Mouse (Mus musculus) T-cell, adult 2 months (primary cell): Measurements from ENCODE around the gene Prss42.

Experiments
- DNase-seq: peaks from one replicate; pipeline ENCODE4 v3.0.0; 2022; ENCODE audit warnings: low spot score

Prss42 gene

DNA sequence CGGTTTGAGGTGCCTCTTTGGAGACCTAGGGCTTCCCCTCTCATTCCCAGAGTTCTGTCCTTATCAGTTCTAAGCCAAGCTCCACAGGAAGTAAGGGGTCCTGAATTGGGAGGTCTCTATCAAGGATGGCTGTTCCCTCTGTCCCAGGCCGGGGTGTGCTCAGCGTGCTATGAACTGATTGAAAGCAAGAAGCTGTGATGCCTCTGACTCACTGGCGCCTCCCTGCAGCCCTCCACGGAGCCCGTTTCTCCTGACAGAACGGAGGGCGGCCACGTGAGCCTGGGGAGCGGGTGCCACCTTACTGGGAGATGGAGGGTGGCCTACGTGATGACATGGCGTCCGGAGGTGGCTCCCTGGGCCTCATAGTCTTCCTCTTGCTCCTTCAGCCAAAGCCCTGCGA lies at the start of gene Prss42:
TSS of gene Prss42 (plus strand) at position 301 of the 400 bp plus-strand sequence.
- DNase-seq, result no peak

DNA sequence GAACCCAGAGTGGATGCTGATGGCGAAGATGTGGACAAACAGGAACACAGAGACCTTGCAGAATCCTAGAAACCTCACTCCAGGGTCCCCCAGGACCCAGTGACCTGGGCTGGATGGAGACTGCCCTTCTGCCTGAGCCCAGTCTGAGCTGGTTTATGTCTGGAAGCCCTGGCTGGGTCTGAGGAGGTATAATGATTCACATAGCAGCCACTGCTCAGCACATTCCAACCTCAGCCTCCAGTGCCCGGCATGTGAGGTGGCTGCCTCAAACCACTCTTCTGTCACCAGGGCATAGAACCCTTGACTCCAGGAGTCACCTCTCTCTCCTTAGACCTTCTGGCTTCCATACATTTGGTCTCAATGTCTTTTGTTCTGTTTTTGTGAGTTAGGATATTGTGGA lies 49.5 kb upstream of the Prss42 start:
- no peak for DNase-seq

DNA sequence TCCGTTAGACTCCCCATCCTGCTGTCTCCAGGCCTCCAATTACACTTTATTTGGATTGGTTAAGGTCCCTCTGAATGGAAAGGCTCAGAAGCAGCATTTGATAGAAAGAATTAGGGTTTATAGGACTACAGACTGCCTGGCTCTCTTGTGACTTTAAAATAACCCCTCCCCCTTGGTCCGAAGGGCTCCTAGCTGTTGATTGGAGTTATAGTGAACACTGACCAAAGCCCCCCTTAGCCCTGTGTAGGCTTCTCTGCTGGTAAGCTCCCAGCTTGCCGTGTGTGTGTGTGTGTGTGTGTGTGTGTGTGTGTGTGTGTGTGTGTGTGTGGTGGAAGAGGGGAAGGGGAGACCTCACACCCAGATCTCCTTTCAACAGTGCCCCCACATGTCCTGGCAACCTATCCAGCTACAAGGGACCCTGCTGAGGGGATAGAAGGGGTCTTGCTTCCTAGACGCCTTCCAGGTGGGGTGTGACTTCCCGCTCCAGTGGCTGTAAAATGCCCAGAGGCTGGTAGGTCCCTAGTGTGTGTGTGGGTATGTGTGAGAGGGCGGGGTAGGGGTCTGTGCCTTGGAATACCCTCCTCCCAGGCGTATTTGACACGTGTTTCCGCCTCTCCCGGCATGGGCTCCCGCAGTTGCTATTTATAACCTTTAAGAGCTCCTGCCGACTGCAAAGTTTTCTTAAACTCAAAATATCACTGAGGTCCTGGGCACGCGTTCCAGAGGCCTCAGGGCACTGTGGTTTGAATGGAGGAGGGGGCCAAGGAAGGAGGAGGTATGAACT lies 47.4 kb upstream of the Prss42 start:
- no peak for DNase-seq

DNA sequence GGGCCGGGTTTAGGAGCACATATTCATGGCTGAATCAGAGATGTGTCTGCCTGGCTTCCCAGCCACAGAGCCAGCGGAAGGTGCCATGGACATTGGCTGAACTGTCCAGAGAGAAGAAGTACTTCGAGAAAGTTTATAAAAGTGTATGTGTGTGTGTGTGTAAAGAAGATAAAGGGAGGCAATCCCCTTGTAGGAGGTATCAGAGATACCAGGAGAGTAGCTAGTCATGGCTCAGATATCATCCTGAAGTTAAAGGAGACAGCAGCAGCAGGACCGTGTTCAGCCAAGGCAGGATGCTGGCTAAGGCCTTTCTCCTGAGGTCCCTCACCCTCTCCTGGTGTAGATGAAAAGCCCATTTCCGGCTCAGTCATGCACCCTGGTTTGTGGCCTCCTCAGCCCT lies 46.6 kb upstream of the Prss42 start:
- no peak for DNase-seq

DNA sequence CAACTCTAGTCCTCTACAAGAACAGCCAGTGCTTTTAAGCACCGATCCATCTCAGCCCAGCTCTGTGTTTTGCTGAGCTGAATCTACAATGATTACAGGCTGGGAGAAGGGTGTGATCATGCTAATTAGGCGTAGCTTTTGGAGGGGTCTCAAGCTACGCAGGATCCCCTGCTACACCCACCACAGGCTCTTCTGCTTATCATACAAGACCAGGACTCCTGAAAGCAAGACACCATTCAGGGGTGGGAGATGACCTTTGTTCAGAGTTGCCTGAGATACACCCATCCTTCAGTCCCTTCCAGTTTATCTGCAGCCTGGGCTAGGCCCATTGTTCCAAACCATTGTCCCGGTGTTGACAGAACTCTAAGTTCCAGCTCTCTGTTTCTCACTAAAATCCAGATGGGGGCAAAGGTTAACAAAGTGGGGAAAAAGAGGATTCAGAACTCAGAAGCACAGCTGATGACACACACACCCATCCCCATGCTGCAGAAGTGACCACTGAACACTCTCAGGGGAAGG lies 45.0 kb upstream of the Prss42 start:
- DNase-seq, result no peak

DNA sequence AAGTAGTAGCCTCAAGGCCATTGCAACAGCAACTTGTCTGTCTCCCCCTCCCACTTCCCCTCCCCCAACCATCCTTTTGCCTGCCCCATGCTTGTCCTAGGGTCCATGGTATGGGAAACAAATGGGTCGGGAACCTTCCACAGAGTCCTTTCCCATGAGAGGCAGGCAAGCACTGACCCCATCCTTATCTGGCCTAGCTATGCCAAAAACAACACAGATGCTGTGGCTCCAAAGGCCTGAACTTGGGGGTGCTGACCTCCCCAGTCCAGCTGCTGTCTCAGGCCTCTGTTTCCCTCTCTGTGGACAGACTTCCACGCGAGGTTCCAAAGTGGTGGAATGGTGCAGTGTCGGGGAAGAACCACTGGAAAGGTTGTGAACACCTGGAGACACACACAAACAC lies 44.2 kb upstream of the Prss42 start:
- no peak for DNase-seq

DNA sequence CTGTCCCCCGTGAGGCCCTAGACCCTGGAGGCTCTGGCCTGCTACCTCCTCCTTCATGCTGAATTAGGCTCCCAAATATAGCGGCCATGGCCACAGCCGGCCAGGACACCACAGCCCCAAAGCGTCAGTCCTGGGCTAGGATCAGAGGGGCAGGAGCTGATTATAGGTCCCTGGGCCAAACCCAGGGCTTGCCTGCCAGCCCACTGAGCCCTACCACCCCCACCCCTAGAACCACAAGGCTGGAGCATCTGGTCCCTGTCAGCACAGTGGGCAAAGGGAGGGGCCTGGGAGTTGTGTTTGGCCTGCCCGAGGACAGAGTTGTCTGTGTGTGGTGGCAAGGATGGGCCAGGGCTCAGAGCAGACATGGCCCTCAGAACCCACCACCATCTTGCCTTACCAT lies 40.1 kb upstream of the Prss42 start:
- no peak for DNase-seq

DNA sequence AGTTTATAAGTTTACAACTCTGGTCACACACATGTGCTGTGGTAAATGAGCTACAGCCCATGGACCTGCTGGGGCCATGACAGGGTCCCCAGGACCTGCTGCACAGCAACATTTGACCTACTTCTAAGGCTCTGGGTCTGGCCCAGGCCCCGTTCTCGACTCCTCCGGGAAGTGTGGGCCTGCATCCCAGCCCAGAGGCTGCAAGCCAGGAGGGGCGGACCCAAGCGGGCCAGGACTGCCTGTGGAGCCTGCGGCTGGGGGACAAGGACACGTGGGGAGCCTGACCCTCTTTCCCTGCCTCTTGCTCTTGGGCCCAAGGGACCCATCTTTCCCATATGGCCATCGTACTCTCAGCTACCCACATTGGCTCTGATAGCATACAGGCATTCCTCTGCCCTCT lies 39.4 kb upstream of the Prss42 start:
- no peak for DNase-seq

DNA sequence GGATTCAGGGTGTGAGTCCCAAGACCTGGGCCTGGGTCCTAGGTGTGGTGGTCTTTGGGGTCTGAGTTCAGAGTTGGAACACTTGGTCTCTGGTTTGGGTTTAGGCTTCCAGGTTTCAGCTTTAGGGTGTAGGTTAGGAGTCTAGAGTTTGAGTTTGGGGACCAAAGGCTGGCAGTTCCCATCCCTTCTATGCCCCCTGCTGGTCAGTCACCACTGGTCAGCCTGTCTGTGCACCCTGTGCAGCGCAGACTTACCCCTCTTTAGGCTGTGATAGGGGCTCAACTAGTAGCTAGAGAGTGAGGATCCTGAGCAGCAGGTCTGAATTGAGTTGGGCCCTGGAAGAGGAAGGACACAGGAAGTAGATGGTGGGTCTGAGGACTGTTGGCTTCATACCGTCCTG lies 38.7 kb upstream of the Prss42 start:
- peak; percentile 7 for DNase-seq

DNA sequence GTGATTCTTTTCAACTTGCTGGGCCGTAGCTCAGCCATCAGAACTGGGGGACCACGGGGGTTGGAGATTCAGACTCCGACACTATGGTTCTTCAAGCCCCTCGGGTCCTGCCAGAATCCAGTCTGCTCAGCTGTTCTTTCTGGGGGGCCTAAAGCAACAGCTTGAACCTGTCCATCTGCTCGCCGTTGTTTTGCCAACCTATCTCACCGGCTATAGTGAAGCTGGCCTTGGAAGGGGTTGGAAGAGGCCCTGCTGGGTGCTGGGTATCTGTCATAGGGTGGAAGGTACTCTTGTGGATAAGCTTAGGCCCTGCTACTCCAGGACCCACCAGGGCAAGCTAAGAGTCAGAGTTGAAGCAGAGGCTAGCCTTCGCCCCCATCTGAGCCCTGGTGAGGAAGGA lies 37.1 kb upstream of the Prss42 start:
- no peak for DNase-seq

DNA sequence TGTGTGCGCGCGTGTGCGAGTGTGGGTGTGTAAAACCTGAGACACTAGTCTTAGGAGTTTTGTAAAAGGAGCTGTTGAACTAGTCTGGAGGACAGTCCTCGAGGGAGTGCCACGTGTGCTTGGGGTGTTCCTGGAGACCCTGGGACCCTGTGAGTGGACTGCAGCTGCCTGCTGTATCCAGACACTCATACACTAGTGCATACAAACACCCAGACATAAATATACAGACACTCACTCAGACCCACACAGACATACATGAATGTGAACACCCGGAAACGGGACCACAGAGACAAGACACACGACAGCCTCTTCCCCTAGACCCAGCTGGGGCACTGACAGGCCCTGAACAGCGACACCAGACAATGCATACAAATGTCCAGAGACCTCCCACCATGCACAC lies 35.2 kb upstream of the Prss42 start:
- no peak for DNase-seq

DNA sequence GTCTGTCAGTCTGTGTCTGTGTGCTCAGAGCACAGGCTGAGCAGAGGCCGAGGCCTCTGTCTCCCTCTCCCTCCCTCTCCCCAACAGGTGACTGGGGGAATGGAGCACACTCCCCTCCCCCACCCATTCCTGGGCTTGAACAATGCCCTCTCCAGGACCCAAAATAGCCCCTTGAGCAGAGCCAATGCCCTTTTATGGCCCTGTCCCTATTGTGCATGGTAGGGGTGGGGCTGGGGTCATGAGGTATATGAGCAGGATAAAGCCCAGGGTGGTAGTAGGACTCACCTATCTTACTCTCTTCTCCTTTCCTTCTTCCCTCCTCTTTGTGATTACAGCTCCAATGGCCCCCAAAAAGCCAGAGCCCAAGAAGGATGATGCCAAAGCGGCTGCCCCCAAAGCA lies 34.6 kb upstream of the Prss42 start:
- no peak for DNase-seq

DNA sequence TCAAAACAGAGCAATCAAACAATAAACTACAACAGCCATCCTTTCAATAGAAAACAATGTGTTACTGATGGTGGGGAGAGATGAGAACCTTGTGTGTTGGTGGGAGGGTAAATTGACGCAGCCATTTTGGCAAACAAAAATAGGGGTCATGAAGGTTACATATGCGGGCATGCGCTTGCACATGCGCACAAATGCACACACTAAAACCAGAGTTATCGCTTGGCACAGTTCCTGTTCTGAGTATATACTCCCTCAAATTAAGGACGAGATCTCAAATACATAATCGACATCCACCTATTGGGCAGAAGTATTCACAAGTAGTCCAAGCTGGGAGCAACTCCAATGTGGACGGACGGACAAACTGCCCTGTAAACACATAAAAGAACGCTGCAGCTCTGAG lies 25.6 kb upstream of the Prss42 start:
- no peak for DNase-seq

DNA sequence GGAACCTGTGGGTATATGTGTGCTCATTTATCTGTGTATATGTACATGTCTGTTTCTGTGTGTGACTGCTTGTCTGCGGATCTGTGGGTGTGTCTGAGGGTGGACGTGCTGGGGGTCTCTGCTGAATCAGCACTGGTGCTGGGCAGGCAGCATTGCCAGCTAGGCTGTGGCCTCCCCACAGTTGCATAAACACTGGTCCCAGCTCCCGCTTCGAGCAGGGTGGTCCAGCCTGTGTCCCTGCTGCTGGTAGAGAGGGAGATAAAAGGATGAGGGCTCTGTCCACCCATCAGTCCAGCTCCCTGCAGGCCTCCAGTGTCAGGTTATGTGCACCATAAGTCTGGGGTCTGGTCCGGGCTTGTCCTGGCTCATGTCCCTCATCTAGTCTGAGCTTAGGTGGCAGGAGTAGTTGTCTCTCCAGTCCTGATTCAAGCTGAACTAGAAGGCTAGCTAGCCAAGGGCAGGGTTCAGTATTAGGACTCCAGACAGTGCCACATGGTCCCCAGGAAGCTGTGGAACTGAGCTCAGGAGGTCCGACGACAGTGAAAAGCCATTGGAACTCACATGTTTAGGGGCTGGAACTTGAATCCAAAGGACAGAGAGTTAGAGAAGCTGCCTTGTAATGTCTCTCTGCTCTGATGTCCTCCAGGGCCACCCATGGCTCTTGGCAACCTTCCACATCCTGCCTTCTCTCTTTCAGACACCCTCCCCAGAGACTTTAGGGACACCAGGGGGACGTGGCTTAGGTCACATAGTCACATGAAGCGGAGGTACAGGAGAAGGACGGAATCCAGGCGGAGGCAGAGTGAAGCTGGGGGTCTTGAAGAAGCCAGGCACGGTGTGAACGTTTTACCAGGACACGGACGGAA lies 23.3 kb upstream of the Prss42 start:
- DNase-seq, result no peak

DNA sequence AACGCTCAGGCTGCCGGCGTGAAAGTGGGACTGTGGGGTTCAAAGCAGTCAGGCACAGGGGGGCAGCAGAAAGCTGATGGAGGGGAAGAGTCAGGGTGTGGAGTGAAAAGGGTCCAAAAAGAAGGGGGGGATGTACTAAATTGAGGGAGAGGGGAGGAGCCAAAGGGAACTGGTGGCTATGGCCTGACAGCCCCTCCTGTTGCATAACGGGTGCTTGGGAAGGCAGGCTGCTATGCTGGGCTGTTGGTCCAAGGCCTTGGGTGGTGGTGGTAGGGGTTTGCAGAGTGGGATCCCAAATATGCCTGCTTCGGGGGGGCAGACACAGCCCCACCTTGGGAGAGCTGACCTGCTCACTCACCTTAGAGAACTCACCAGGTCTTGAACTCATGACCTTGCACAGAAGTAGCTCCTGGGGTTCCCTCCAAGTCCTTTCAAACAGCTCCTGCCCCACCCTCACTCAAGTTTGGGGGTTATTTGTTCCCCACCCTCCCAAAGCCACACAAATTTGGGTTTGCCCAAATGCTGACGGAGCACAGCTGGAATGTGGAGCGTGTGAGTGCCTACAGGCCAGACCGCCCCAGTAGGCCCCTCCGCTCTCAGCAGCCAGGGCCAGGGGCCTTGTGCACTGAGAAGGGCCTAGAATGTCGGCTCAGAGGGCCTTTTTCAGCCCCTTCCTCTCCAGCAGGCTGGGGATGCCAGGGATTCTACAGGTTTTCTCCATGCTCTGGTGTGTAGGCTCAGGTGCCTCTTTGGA lies 22.5 kb upstream of the Prss42 start:
- DNase-seq, result no peak

DNA sequence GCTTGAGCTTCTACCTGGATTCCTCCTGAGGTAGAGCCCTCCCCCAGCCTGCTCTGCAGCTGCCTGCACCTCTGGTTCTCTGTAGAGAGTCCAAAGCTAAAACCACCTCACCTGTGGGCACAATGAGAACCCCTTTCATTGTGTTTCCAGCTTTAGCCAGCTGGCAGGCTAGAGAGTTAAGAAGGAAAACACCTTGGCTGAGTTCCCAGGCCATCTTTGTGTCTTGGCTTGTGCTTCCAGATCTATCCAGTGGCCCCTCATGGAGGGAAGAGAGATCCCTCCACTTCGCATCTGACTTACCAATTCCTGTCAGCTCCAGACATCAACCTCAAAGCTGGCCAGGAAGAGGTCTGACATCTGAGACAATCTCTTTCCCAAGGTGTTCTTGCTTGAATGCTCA lies 19.9 kb upstream of the Prss42 start:
- no peak for DNase-seq

DNA sequence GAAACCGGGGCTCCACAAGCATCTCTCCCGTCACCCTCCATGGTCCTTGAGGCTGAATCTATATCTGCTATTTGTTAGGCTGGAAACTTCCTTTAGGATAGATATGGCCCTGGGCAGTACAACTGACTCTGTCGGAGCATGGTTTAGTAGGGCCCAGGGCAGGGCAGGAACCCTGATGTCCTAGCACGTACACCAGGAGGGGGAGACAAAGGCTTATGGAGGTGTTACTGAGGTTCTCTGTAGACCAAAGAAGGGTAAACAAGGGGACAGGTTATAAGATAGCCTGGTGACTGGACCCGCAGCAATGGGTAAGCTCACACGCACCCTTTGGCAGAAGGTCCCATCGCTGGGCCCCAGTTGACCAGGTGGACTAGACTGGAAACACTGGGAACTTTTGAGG lies 19.4 kb upstream of the Prss42 start:
- no peak for DNase-seq

DNA sequence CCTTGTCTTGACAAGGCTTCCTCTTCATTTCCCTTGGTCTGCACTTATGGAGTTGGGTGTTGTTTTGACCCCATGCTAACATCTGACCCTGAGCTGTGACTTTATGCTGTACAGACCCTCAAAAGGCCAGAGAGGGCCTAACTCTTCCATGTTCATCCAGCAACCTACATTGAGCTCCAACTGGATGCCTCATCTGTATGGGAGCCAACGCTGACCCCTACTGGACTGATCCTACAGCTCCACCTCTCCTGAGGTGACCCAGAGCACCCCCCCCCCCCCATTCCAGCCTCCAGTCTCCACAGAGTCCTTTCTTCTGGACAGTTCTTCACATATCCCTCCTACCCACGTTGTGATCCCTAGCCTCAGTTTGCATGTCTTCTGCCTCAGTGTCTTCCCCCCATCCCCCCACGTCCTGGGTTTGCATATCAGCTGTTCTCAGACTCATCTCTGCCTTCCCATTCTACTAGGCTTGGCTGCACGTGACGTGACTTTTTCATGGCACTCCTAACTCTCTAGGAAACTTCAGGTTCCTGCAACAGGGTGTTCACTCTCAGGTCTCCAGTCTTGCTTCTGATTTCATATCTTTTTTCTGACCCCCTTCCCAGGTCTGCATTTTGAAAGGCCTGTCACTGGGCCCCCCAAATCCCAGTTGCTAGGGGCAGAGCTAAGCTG lies 18.6 kb upstream of the Prss42 start:
- no peak for DNase-seq

DNA sequence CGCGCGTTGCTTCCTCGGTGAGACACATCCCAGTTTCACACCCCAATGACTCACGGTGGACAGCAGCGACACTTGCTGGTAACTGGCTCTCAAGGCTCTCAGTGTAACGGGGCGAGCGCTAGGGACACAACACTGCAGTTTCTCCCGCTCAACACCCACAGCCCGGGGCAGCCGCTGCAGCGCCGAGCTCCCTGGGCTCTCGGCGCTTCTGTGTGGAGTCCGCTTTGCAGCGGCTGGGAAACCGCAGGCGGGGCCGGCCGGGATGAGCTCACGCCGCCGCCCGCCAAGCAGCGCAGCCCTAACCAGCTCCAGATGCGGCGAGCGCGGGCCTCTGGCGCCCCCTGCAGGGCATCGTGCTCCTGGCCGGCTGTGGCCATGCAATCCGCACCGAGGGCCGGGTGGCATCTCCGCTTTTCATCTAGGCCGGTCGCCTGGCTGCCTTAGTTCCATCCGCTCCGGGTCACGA lies 16.7 kb upstream of the Prss42 start:
- peak; percentile 86 for DNase-seq

DNA sequence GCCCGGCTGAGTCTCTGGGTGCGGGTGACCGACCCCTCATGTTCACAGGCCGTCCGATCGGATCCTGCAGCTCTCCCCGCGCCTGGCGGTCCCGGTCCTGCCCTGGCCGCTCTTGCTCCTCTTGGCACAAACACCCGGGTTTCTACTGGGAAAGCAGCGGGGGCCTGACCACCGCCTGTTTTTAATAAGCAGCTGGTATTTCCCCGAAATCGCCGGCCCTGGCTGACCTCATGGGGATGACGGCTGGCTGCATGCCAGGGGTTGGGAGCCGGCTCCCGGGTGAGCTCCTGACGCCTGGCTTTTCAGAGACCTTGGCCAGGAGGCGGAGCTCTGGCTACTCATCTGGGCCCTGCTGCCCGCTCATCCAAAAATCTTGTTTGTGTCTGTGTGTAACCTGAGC lies 16.2 kb upstream of the Prss42 start:
- no peak for DNase-seq

DNA sequence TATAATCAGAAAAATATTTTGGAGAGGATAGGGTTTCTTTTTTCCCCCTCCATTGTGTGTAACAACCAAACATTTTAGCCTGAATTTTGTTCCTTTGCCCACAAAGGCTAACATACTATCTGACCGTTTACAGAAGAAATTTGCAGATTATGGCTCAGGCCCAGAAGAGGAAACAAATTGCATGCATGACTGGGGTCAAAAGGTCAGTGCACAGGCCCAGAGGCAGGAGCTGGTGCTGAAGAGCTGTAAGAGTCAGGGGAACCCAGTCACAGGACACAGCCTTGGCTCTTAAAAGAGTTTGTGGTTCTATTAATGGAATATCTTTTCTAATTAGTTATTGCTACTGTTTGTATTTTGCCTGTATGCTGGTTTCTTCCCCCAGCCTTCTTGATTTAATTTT lies 14.4 kb upstream of the Prss42 start:
- DNase-seq, result no peak

DNA sequence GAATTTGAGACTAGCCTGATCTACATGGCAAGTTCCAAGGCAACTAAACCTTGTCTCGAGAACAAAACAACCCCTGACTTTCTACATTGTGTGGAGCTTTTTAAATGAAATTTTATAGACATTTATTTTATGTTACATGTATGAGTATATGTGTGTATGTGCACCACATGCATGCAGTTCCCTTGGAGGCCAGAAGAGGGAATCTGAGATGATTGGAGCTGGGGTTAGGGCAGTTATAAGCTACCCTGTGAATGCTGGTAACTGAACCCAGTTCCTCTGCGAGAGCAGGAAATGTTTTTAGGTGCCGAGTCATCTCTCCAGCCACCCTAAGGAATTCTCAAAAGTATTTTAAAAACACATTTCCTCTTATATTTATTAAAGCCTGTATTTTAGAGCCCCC lies 9.8 kb upstream of the Prss42 start:
- no peak for DNase-seq
